Mouse (Mus musculus) neutrophil, adult 65 days (primary cell): Measurements from ENCODE around the gene Frmpd2. TPM values are rescaled to one million over a fixed set of nuclear protein-coding genes. Genes with fewer than 3 reads are reported as not detected.

Experiments used
- total RNA-seq: library from RNA; stranded (reverse); gene quantifications from 2 replicates; pipeline ENCODE4 v1.2.4, GENCODE M21; 2023

The Frmpd2 gene
- total RNA-seq: not detected in 2 replicates

DNA sequence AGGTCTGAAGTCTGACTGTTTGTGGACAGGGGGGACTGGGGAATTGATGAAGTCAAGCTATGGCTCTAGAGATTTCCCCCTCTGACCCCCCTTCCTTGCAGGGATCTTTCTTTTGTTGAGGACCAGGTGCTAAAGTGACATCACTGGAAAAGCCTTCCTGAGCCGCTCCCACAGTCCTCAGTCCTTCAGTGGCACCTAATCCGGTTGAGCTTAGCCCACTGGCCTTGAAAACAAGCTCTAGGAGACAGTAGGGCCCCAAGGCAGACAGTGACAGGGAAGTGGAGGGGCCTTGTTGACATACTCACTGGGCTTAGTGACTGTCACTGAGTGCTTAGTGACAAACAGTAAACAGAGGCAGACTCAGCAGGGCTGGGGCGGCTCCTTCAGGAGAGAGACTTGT, at the start of gene Frmpd2:
Gene Frmpd2 (plus strand): TSS at position 366 of the 400 bp plus-strand sequence.

DNA sequence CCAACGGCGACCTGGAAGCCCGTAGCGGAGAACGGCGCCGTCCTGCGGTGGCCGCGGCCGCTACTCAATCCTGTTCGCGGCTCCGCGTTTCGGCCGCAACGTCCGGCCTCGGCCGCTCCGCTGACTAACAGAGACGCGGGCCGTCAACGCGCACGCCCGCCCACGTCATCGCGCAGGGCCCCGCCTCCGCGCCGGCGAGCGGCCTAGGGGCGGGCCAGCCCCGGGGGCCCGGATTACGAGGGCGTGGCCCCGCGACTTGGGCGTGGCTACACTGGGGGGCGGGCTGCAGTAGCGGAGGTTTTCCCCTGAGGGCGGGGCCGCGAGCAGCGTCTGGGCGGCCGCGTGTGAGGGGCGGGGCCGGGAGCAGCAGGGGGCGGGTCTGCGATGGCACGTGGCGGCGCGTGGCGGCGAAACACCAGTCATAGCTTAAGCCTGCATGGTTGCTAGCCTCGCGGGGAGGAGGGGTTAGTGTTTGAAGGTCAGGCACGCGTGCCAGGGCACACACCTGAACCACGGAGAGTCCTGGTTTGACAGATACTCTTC, 24.4 kb upstream of the Frmpd2 start, which contains the start of gene Mapk8:
Gene Mapk8 (minus strand): TSS at position 132 of the 543 bp plus-strand sequence.

DNA sequence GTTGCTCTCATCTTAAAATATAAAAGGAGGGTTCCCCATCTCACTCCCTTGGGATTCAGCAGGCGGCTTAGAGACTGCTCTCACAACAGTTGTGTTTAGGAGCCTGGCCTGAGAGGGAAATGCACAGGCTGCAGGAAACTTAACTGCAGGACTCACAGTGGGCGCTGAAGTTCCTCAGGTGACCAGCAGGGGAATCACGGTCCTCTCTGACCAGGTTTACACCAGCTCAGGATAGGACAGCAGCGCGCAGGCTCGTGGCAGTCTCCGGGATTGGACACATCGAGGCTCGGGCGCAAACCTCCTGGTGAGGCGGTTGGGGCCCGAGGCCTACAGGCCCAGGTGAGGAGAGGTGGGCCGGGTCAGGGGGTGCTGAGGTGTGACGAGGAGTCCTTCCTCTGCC, 117.5 kb downstream of the Frmpd2 start, which contains the start of gene Ptpn20:
Gene Ptpn20 (plus strand): TSS at position 257 of the 400 bp plus-strand sequence.

Other genes with a start within 250 kb of the Frmpd2 start
- gene Mapk8, start 24.5 kb upstream of the Frmpd2 start, total RNA-seq: 24.1 and 30.1 TPM in 2 replicates
- not detected in 2 replicates for gene Ptpn20, start 117.5 kb downstream of the Frmpd2 start, total RNA-seq